Mouse (Mus musculus) brain, embryonic 18.5 days (tissue): ENCODE measurements around the gene Gpld1.
A peak's percentile ranks its signal among the peaks of the same experiment; 100 is the strongest.

Source experiments
- DNase-seq: peaks from one replicate; pipeline ENCODE4 v3.0.0-alpha.2; 2012; ENCODE audit warnings: low read depth, low spot score

Gene Gpld1

GRCm38 (mm10) chr13:24942512-24943282 is at the start of gene Gpld1:
Gene Gpld1 (plus strand): TSS chr13:24943152.
- no peak for DNase-seq

GRCm38 (mm10) chr13:24893880-24894279 is 49.1 kb upstream of the Gpld1 start:
- DNase-seq = no peak

GRCm38 (mm10) chr13:24901916-24902315 is 41.0 kb upstream of the Gpld1 start:
- DNase-seq = no peak

GRCm38 (mm10) chr13:24903412-24903811 is 39.5 kb upstream of the Gpld1 start:
- no peak for DNase-seq

- no peak for DNase-seq
Observed at GRCm38 (mm10) chr13:24905422-24905821, 37.5 kb upstream of the Gpld1 start.

- no peak for DNase-seq
Observed at GRCm38 (mm10) chr13:24906831-24907570, 36.0 kb upstream of the Gpld1 start.

- no peak for DNase-seq
Observed at GRCm38 (mm10) chr13:24909112-24909511, 33.8 kb upstream of the Gpld1 start.

- no peak for DNase-seq
Observed at GRCm38 (mm10) chr13:24913576-24913975, 29.4 kb upstream of the Gpld1 start.

- DNase-seq = no peak
Observed at GRCm38 (mm10) chr13:24914915-24915314, 28.0 kb upstream of the Gpld1 start.

- no peak for DNase-seq
Observed at GRCm38 (mm10) chr13:24915831-24916230, 27.1 kb upstream of the Gpld1 start.

- no peak for DNase-seq
Observed at GRCm38 (mm10) chr13:24920333-24920977, 22.5 kb upstream of the Gpld1 start.

- DNase-seq = no peak
Observed at GRCm38 (mm10) chr13:24921281-24921680, 21.7 kb upstream of the Gpld1 start.

GRCm38 (mm10) chr13:24923991-24924390 is 19.0 kb upstream of the Gpld1 start:
- DNase-seq = no peak

GRCm38 (mm10) chr13:24930591-24930990 is 12.4 kb upstream of the Gpld1 start:
- DNase-seq = no peak

GRCm38 (mm10) chr13:24933199-24933598 is 9.8 kb upstream of the Gpld1 start:
- DNase-seq = no peak

GRCm38 (mm10) chr13:24936772-24937107 is 6.2 kb upstream of the Gpld1 start:
- DNase-seq = no peak

GRCm38 (mm10) chr13:24937108-24937838 is 5.7 kb upstream of the Gpld1 start, which contains the start of gene Aldh5a1:
Gene Aldh5a1 (minus strand): TSS chr13:24937661.
- peak; percentile 50 for DNase-seq

GRCm38 (mm10) chr13:24937839-24938166 is 5.1 kb upstream of the Gpld1 start:
- DNase-seq = no peak

- DNase-seq = no peak
Observed at GRCm38 (mm10) chr13:24938683-24939082, 4.3 kb upstream of the Gpld1 start.

- DNase-seq = no peak
Observed at GRCm38 (mm10) chr13:24939472-24939871, 3.5 kb upstream of the Gpld1 start.

- no peak for DNase-seq
Observed at GRCm38 (mm10) chr13:24943303-24943702, 351 bp downstream of the Gpld1 start.

GRCm38 (mm10) chr13:24945567-24945966 is 2.6 kb downstream of the Gpld1 start:
- DNase-seq = no peak
